ENCODE assay signal across 8 mouse cellular contexts in genomic region chr2:152914310-152915120, GRCm38 (mm10). TPM values are rescaled to one million over a fixed set of nuclear protein-coding genes. Genes with fewer than 3 reads are reported as not detected.
DNase-seq lines count a peak whose midpoint lies in the region; ATAC-seq lines count a peak whose summit lies in the region.

No protein-coding gene starts in this region.

- peak; percentile 91 for ATAC-seq in inflammation-experienced regulatory T-cells, adult 6 months
- peak; percentile 96 for ATAC-seq in megakaryocyte progenitor cell, adult 5-6 weeks (replicated peaks; ENCODE audit: poor library complexity)

- intact Hi-C loops in gastrocnemius, postnatal 14 days (cut with DNase I; ENCODE audit: low total_unique reads) = no loop called here

- peak; percentile 94 to 98 for DNase-seq in adrenal gland, adult (ENCODE audit: inconsistent age in 2 of 2, low spot score in 1 of 2)
- DNase-seq in embryo, embryonic 10 days (ENCODE audit: low spot score) = peak; percentile 95
- DNase-seq in gastrocnemius, postnatal 14 days = peak; percentile 90
- DNase-seq in left cerebral cortex, adult 9 months (ENCODE audit: low spot score in 2 of 2) = peak; percentile 52 to 93
- peak; percentile 87 for DNase-seq in right cerebral cortex, postnatal 25 days
- DNase-seq in urinary bladder, postnatal 36 days (ENCODE audit: low spot score in 2 of 2) = peak; percentile 76 to 85

RNA-seq across cellular contexts. Expression of gene Mylk2, which starts 3.4 kb away (rescaled TPM):
- total RNA-seq in gastrocnemius, postnatal 14 days (2021) = 100 to 1,000 TPM; 150 to 230 TPM
- polyA plus RNA-seq in inflammation-experienced regulatory T-cells, adult 6 months (2017; shearing (Covaris generic)) = not detected
- total RNA-seq in megakaryocyte progenitor cell, adult 5-6 weeks (2015) = not detected in 2 replicates
- not detected in 2 replicates for total RNA-seq in megakaryocyte progenitor cell, adult 5-6 weeks (2017)

RNA-seq across cellular contexts. Expression of gene Foxs1, which starts 18.5 kb away (rescaled TPM):
- 1 to 10 TPM; 4.2 to 5.6 TPM for total RNA-seq in gastrocnemius, postnatal 14 days (2021)
- not detected for polyA plus RNA-seq in inflammation-experienced regulatory T-cells, adult 6 months (2017; shearing (Covaris generic))
- total RNA-seq in megakaryocyte progenitor cell, adult 5-6 weeks (2015) = not detected in 2 replicates
- not detected in 2 replicates for total RNA-seq in megakaryocyte progenitor cell, adult 5-6 weeks (2017)

RNA-seq across cellular contexts. Expression of gene Dusp15, which starts 37.0 kb away (rescaled TPM):
- total RNA-seq in gastrocnemius, postnatal 14 days (2021) = 1 to 10 TPM in 1 of 2 experiments, under 1 TPM in 1; 0.62 to 3.3 TPM
- not detected for polyA plus RNA-seq in inflammation-experienced regulatory T-cells, adult 6 months (2017; shearing (Covaris generic))
- not detected in 2 replicates for total RNA-seq in megakaryocyte progenitor cell, adult 5-6 weeks (2015)
- total RNA-seq in megakaryocyte progenitor cell, adult 5-6 weeks (2017) = not detected in 2 replicates

RNA-seq across cellular contexts. Expression of gene Ttll9, which starts 47.8 kb away (rescaled TPM):
- total RNA-seq in gastrocnemius, postnatal 14 days (2021) = not detected
- polyA plus RNA-seq in inflammation-experienced regulatory T-cells, adult 6 months (2017; shearing (Covaris generic)) = 1 to 10 TPM in 2 of 3 experiments, under 1 TPM in 1; 0.92 to 1.6 (median 1.0) TPM
- 1.8 and 2.1 TPM in 2 replicates for total RNA-seq in megakaryocyte progenitor cell, adult 5-6 weeks (2015)
- total RNA-seq in megakaryocyte progenitor cell, adult 5-6 weeks (2017) = 1.6 TPM in 2 replicates

Comparison
In these comparisons a context has a peak if more than half of its experiments do, and no peak if none do; other contexts are left out.
1. Peak in every context shown above with its lines: DNase-seq and ATAC-seq.
2. RNA of gene Mylk2, which starts 3.4 kb away (total RNA-seq): 150 to 230 TPM in gastrocnemius, postnatal 14 days; not detected in megakaryocyte progenitor cell, adult 5-6 weeks; every median in the first group is over 100 times any median in the second.
3. RNA of gene Foxs1, which starts 18.5 kb away (total RNA-seq): 4.2 to 5.6 TPM in gastrocnemius, postnatal 14 days; not detected in megakaryocyte progenitor cell, adult 5-6 weeks; every median in the first group is over 4 times any median in the second.